Comparison of ENCODE assay signal across 8 mouse cellular contexts in genomic region chr11:20331027-20331689, GRCm38 (mm10). TPM values are rescaled to one million over a fixed set of nuclear protein-coding genes. Genes with fewer than 3 reads are reported as not detected.
DNase-seq lines count a peak whose midpoint lies in the region; ATAC-seq lines count a peak whose summit lies in the region.

No protein-coding gene starts in this region.

- 61% methylated on average over 9 of the region's 9 CpGs for WGBS in heart, embryonic 10.5 days
- 30% methylated on average over 9 of the region's 9 CpGs for WGBS in forebrain, embryonic 13.5 days
- 49% methylated on average over 9 of the region's 9 CpGs for WGBS in liver, embryonic 15.5 days (ENCODE audit: insufficient replicate concordance)

- H3K9ac ChIP-seq in forebrain, embryonic 13.5 days: peak overlapping the region; percentile 86
- peak overlapping the region; percentile 91 for H3K9ac ChIP-seq in liver, embryonic 15.5 days

- peaks cover 24% of the 10 kb centered on the region; the same call in 1 of the 2 replicates for H3K27me3 ChIP-seq in heart, embryonic 10.5 days (ENCODE audit: insufficient read depth, poor library complexity, severe bottlenecking)
- no peaks in the 10 kb centered on the region for H3K27me3 ChIP-seq in forebrain, embryonic 13.5 days
- H3K27me3 ChIP-seq in liver, embryonic 15.5 days: no peaks in the 10 kb centered on the region

- H3K36me3 ChIP-seq in heart, embryonic 10.5 days: no peaks in the 10 kb centered on the region
- no peaks in the 10 kb centered on the region for H3K36me3 ChIP-seq in forebrain, embryonic 13.5 days (ENCODE audit: poor library complexity, severe bottlenecking)
- no peaks in the 10 kb centered on the region for H3K36me3 ChIP-seq in liver, embryonic 15.5 days (replicated peaks)

- H3K27ac ChIP-seq in heart, embryonic 10.5 days: 0 out of 2 replicates have a peak overlapping the region, but pooled peaks have one; percentile 93
- 0 out of 2 replicates have a peak overlapping the region, but pooled peaks have one; percentile 98 for H3K27ac ChIP-seq in forebrain, embryonic 13.5 days
- H3K27ac ChIP-seq in liver, embryonic 15.5 days (replicated peaks): peak overlapping the region; percentile 98; the same call in 1 of the 2 replicates

- peak overlapping the region; percentile 72 for H3K4me3 ChIP-seq in heart, embryonic 10.5 days
- peak overlapping the region; percentile 75 for H3K4me3 ChIP-seq in forebrain, embryonic 13.5 days
- peak overlapping the region; percentile 82 for H3K4me3 ChIP-seq in liver, embryonic 15.5 days (replicated peaks)

- H3K9me3 ChIP-seq in heart, embryonic 10.5 days: no peaks in the 10 kb centered on the region
- H3K9me3 ChIP-seq in forebrain, embryonic 13.5 days (replicated peaks): no peaks in the 10 kb centered on the region
- no peaks in the 10 kb centered on the region for H3K9me3 ChIP-seq in liver, embryonic 15.5 days (replicated peaks)

- H3K4me2 ChIP-seq in forebrain, embryonic 13.5 days: peak overlapping the region; percentile 84
- peak overlapping the region; percentile 100 for H3K4me2 ChIP-seq in liver, embryonic 15.5 days

- ATAC-seq in forebrain, embryonic 13.5 days: no peak
- no peak for ATAC-seq in liver, embryonic 15.5 days (ENCODE audit: insufficient read depth)

- no peak for DNase-seq in heart, embryonic 10.5 days (ENCODE audit: low spot score)
- DNase-seq in heart, adult 18-20 months: no peak
- peak; percentile 22 for DNase-seq in CD4-positive helper T cell, adult 2 months (ENCODE audit: low read depth, low spot score)
- DNase-seq in ovary, postnatal 36 days (ENCODE audit: low spot score): no peak
- no peak for DNase-seq in left cerebral cortex, adult 11 months (ENCODE audit: low spot score)
- DNase-seq in adrenal gland, adult 2 months: no peak

- H3K4me1 ChIP-seq in heart, embryonic 10.5 days: peaks cover 21% of the 10 kb centered on the region
- peaks cover 41% of the 10 kb centered on the region for H3K4me1 ChIP-seq in forebrain, embryonic 13.5 days
- peaks cover 56% of the 10 kb centered on the region for H3K4me1 ChIP-seq in liver, embryonic 15.5 days (replicated peaks)

RNA-seq across cellular contexts. Expression of gene Slc1a4, which starts 1.4 kb away (rescaled TPM):
- polyA plus RNA-seq in heart, embryonic 10.5 days (2016; fragmentation: Nextera tagmentation; extraction: Ambion mirVana): 6.7 and 10.8 TPM in 2 replicates
- total RNA-seq in heart, adult 18-20 months (2021): 1 to 10 TPM; 1.4 TPM
- polyA plus RNA-seq in forebrain, embryonic 13.5 days (2015; fragmentation: Nextera tagmentation; extraction: Ambion mirVana): 26.0 and 30.2 TPM in 2 replicates
- polyA plus RNA-seq in liver, embryonic 15.5 days (2015; fragmentation: Nextera tagmentation; extraction: Ambion mirVana): 9.6 and 12.0 TPM in 2 replicates
- total RNA-seq in adrenal gland, adult 2 months (2021): 1 to 10 TPM; 8.9 to 9.5 TPM
- 4.4 and 5.5 TPM in 2 replicates for polyA plus RNA-seq in adrenal gland, adult 2 months (2012; rRNA removed)
